Mouse (Mus musculus): ENCODE results near the gene Ccdc85b. TPM values are rescaled to one million over a fixed set of nuclear protein-coding genes. Genes with fewer than 3 reads are reported as not detected.

Ccdc85b gene
- polyA plus RNA-seq, 1 experiment from 2014 or later, result 2.1 TPM

- 82% methylated on average over 10 of the region's 10 CpGs for WGBS (ENCODE audit: insufficient replicate concordance)
- H3K27ac ChIP-seq, result no peak overlapping the region
- ATAC-seq (ENCODE audit: low read depth), result no peak
- H3K4me1 ChIP-seq (replicated peaks), result peaks cover 20% of the 10 kb centered on the region
- no peak for DNase-seq
- H3K9ac ChIP-seq, result no peak overlapping the region
- peaks cover 15% of the 10 kb centered on the region for H3K27me3 ChIP-seq
- no peaks in the 10 kb centered on the region for H3K9me3 ChIP-seq (replicated peaks)
- H3K36me3 ChIP-seq, result peaks cover 38% of the 10 kb centered on the region
- H3K4me3 ChIP-seq (replicated peaks), result no peak overlapping the region
- H3K4me2 ChIP-seq, result no peak overlapping the region
Observed at GRCm38 (mm10) chr19:5480016-5480415, 22.3 kb upstream of the Ccdc85b start.

GRCm38 (mm10) chr19:5477668-5478300 lies 20.1 kb upstream of the Ccdc85b start:
- Histone ChIP-seq H3K4me3 (replicated peaks) (no peak overlapping the region), H3K27me3 (peaks cover 36% of the 10 kb centered on the region), H3K4me1 (replicated peaks) (peaks cover 30% of the 10 kb centered on the region), H3K27ac (no peak overlapping the region), H3K4me2 (no peak overlapping the region), H3K9me3 (replicated peaks) (no peaks in the 10 kb centered on the region), H3K36me3 (peaks cover 16% of the 10 kb centered on the region), H3K9ac (no peak overlapping the region)
- WGBS (ENCODE audit: insufficient replicate concordance), result 78% methylated on average over 18 of the region's 18 CpGs
- no peak for DNase-seq
- no peak for ATAC-seq (ENCODE audit: low read depth)

- WGBS (ENCODE audit: insufficient replicate concordance), result 71% methylated on average over 10 of the region's 10 CpGs
- ATAC-seq (ENCODE audit: low read depth) (no peak), DNase-seq (no peak)
- Histone ChIP-seq H3K9me3 (replicated peaks) (no peaks in the 10 kb centered on the region), H3K27ac (no peak overlapping the region), H3K4me2 (no peak overlapping the region), H3K27me3 (peaks cover 36% of the 10 kb centered on the region), H3K4me1 (replicated peaks) (peaks cover 30% of the 10 kb centered on the region), H3K4me3 (replicated peaks) (no peak overlapping the region), H3K9ac (no peak overlapping the region), H3K36me3 (peaks cover 9% of the 10 kb centered on the region)
Observed at GRCm38 (mm10) chr19:5477004-5477667, 19.4 kb upstream of the Ccdc85b start.

DNA sequence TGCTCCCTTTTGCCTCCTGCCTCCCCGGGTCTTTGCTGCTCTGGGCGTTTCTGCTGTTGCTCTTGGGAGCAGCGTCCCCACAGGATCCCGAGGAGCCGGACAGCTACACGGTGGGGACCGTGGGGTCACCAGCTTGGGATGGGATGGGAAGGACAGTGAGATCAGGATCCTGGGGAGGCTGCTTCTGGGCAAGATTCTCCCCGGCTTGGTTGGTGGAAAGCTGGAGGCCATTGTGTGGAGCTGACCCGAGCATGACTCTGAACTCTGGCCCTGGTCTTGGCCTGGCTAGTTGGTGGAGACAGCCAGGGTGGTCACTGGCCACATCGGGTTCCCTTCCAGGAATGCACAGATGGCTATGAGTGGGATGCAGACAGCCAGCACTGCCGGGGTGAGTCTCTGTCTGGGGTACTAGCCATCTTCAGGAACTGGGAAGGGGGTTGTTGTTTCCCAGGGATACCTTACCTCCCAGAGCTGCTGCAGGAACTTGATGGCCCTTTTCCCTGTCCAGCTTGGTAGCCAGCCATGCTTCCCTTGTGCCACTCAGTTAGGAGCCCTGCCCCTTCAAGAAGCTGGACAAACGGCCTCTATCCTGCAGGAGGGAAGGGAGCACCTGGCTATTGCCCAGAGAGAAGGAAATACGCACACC lies 17.5 kb upstream of the Ccdc85b start:
- DNase-seq (no peak), ATAC-seq (ENCODE audit: low read depth) (no peak)
- Histone ChIP-seq H3K27me3 (peaks cover 36% of the 10 kb centered on the region), H3K9ac (peak overlapping the region; percentile 65), H3K27ac (peak overlapping the region; percentile 60; the same call in 1 of the 2 replicates), H3K36me3 (no peaks in the 10 kb centered on the region), H3K4me1 (replicated peaks) (peaks cover 30% of the 10 kb centered on the region), H3K9me3 (replicated peaks) (no peaks in the 10 kb centered on the region), H3K4me3 (replicated peaks) (peak overlapping the region; percentile 57), H3K4me2 (peak overlapping the region; percentile 77)
- 40% methylated on average over 13 of the region's 13 CpGs for WGBS (ENCODE audit: insufficient replicate concordance)

- Histone ChIP-seq H3K4me3 (replicated peaks) (peak overlapping the region; percentile 57), H3K9ac (peak overlapping the region; percentile 65), H3K9me3 (replicated peaks) (no peaks in the 10 kb centered on the region), H3K4me1 (replicated peaks) (peaks cover 30% of the 10 kb centered on the region), H3K27ac (peak overlapping the region; percentile 60), H3K36me3 (no peaks in the 10 kb centered on the region), H3K27me3 (peaks cover 36% of the 10 kb centered on the region), H3K4me2 (peak overlapping the region; percentile 77)
- no peak for DNase-seq
- 2% methylated on average over 52 of the region's 68 CpGs for WGBS (ENCODE audit: insufficient replicate concordance)
- ATAC-seq (ENCODE audit: low read depth), result peak; percentile 49
Observed at GRCm38 (mm10) chr19:5474281-5475068, 16.8 kb upstream of the Ccdc85b start.

DNA sequence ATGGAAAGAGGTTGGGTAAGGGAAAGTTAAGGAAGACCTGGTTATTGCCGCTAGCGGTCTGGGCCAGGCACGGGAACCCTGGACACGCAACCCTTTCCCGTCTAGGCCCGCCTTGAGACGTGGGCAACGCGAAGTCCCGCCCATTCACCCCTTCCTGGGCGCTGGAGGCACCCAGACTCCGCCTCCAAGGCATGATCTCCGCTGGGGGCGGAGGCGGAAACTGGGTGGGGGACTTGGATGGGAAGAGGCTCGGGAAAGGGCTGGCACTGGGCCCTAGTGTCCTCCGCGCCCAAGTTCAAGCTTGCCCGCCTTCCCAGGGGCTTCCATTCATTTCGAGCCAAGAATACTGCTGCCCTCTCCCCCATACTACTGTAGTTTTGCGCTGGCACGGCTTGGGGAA lies 16.0 kb upstream of the Ccdc85b start, which contains the start of gene Efemp2:
TSS of gene Efemp2 (plus strand) at position 235 of the 400 bp plus-strand sequence.
- DNase-seq (peak; percentile 69), ATAC-seq (ENCODE audit: low read depth) (peak; percentile 70)
- WGBS (ENCODE audit: insufficient replicate concordance), result 6% methylated on average over 22 of the region's 22 CpGs
- H3K4me3 ChIP-seq (replicated peaks), result peak within 1 kb of the TSS; percentile 57
- peak within 1 kb of the TSS; percentile 60 for H3K27ac ChIP-seq
- H3K9ac ChIP-seq, result peak within 1 kb of the TSS; percentile 65
- H3K36me3 ChIP-seq, result no peaks in the 10 kb centered on the region
- peaks cover 30% of the 10 kb centered on the region for H3K4me1 ChIP-seq (replicated peaks)
- H3K4me2 ChIP-seq, result peak within 1 kb of the TSS; percentile 77
- no peaks in the 10 kb centered on the region for H3K9me3 ChIP-seq (replicated peaks)
- peaks cover 36% of the 10 kb centered on the region for H3K27me3 ChIP-seq

DNA sequence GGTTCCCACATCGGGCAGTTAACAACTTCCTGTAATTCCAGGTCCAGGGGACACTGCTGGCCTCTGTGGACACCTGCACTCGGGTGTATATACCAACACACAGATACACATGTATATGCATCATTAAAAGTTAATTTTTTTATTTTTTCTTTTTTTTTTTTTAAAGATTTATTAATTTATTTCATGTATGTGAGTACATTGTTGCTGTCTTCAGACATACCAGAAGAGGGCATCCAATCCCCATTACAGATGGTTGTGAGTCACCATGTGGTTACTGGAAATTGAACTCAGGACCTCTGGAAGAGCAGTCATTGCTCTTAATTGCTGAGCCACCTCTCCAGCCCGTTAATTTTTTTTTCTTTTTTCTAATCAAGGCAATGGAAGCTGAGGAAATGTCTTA lies 15.2 kb upstream of the Ccdc85b start:
- 48% methylated on average over 3 of the region's 3 CpGs for WGBS (ENCODE audit: insufficient replicate concordance)
- no peaks in the 10 kb centered on the region for H3K9me3 ChIP-seq (replicated peaks)
- no peak overlapping the region for H3K9ac ChIP-seq
- H3K27ac ChIP-seq, result no peak overlapping the region
- peaks cover 37% of the 10 kb centered on the region for H3K4me1 ChIP-seq (replicated peaks)
- H3K4me2 ChIP-seq, result no peak overlapping the region
- DNase-seq, result no peak
- H3K27me3 ChIP-seq, result peaks cover 36% of the 10 kb centered on the region
- H3K4me3 ChIP-seq (replicated peaks), result no peak overlapping the region
- no peaks in the 10 kb centered on the region for H3K36me3 ChIP-seq
- no peak for ATAC-seq (ENCODE audit: low read depth)

GRCm38 (mm10) chr19:5471846-5472245 lies 14.2 kb upstream of the Ccdc85b start:
- H3K9ac ChIP-seq, result no peak overlapping the region

GRCm38 (mm10) chr19:5468374-5468773 lies 10.7 kb upstream of the Ccdc85b start, which contains the start of gene Ctsw:
Ctsw (minus strand) TSS chr19:5468507.
- DNase-seq (no peak), ATAC-seq (ENCODE audit: low read depth) (no peak)
- Histone ChIP-seq H3K4me1 (replicated peaks) (peaks cover 10% of the 10 kb centered on the region), H3K4me3 (replicated peaks) (no peak within 1 kb of the TSS), H3K9me3 (replicated peaks) (no peaks in the 10 kb centered on the region), H3K27me3 (peaks cover 5% of the 10 kb centered on the region), H3K9ac (no peak within 1 kb of the TSS), H3K27ac (no peak within 1 kb of the TSS), H3K4me2 (no peak within 1 kb of the TSS), H3K36me3 (peaks cover 42% of the 10 kb centered on the region)
- 38% methylated on average over 5 of the region's 5 CpGs for WGBS (ENCODE audit: insufficient replicate concordance)

More at GRCm38 (mm10) chr19:5471846-5472245, 14.2 kb upstream of the Ccdc85b start:
- WGBS (ENCODE audit: insufficient replicate concordance), result 56% methylated on average over 5 of the region's 5 CpGs
- DNase-seq, result no peak
- peaks cover 8% of the 10 kb centered on the region; the same call in 1 of the 2 replicates for H3K36me3 ChIP-seq
- H3K4me2 ChIP-seq, result no peak overlapping the region
- peaks cover 33% of the 10 kb centered on the region for H3K27me3 ChIP-seq
- no peak for ATAC-seq (ENCODE audit: low read depth)
- no peaks in the 10 kb centered on the region for H3K9me3 ChIP-seq (replicated peaks)
- no peak overlapping the region for H3K4me3 ChIP-seq (replicated peaks)
- peaks cover 36% of the 10 kb centered on the region for H3K4me1 ChIP-seq (replicated peaks)
- no peak overlapping the region for H3K27ac ChIP-seq

DNA sequence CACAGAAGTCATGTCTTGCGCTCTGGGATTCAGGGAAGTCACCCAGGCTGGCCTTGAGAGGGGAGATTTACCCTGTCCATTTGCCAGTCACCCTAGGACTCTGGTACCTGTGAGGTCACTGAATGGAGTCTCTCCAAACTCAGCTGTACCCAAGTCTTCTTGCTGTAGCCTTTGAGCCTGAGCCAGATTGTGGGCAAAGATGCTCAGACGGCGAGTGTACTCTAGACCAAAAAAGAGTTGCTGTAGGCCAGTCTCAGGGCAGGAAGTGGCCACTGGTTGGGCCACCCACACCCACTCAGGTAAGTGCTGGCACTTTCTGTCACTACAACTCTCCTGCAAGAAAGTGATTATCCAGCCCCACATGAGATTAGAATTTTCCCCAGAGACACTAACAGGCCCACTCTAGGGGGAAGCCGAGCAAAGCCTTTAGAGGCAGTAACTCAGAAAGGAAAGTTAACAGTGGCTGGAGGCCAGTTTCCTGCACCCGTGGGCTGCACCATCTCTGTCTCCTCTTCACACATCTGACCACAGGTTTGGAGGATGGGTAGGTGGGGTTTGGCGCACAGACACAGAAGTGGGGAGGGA lies 9.3 kb upstream of the Ccdc85b start:
- H3K27me3 ChIP-seq, result no peaks in the 10 kb centered on the region
- no peak for DNase-seq
- H3K9me3 ChIP-seq (replicated peaks), result no peaks in the 10 kb centered on the region
- H3K4me2 ChIP-seq, result no peak overlapping the region
- no peak overlapping the region for H3K27ac ChIP-seq
- H3K4me3 ChIP-seq (replicated peaks), result no peak overlapping the region
- no peak for ATAC-seq (ENCODE audit: low read depth)
- WGBS (ENCODE audit: insufficient replicate concordance), result 65% methylated on average over 6 of the region's 6 CpGs
- H3K36me3 ChIP-seq, result peaks cover 53% of the 10 kb centered on the region
- H3K4me1 ChIP-seq (replicated peaks), result peaks cover 9% of the 10 kb centered on the region; the same call in 1 of the 2 replicates
- no peak overlapping the region for H3K9ac ChIP-seq
